Mouse (Mus musculus) granulocyte monocyte progenitor cell, adult 5-6 weeks (primary cell): ENCODE measurements around the gene Gm3625. TPM values are rescaled to one million over a fixed set of nuclear protein-coding genes. Genes with fewer than 3 reads are reported as not detected.
"Not testable (repeated sequence)": the region's sequence is repeated elsewhere in the genome, so short reads cannot be mapped to it uniquely, and the experiment has no call there.

Experiments
- ATAC-seq: replicated peaks from 2 replicates; pipeline ENCODE4 v1.8.0; 2016; ENCODE audit warnings: mild to moderate bottlenecking, moderate TSS enrichment, inconsistent platforms; ENCODE audit not compliant: poor library complexity, severe bottlenecking
- total RNA-seq, 2 experiments: library from RNA; stranded (forward) in 1 of 2; stranded (reverse) in 1 of 2; fragments of 200-712, 200-1000 nt in 1 of 2; fragments of >200 nt in 1 of 2; fragmentation: Nextera tagmentation in 1 of 2; gene quantifications; 2 replicates each; pipeline ENCODE4 v1.2.3; 2014 to 2017

Gene Gm3625
- total RNA-seq, 2 experiments from 2014 or later, result not detected

- no peak for ATAC-seq
Measured at GRCm38 (mm10) chr12:4557436-4557835, 35.3 kb downstream of the Gm3625 start.

- no peak for ATAC-seq
Measured at GRCm38 (mm10) chr12:4556891-4557290, 35.8 kb downstream of the Gm3625 start.

GRCm38 (mm10) chr12:4555451-4555850 lies 37.3 kb downstream of the Gm3625 start:
- ATAC-seq, result no peak

GRCm38 (mm10) chr12:4553704-4554103 lies 39.0 kb downstream of the Gm3625 start:
- not testable (repeated sequence) for ATAC-seq

- peak; percentile 68 for ATAC-seq
Measured at GRCm38 (mm10) chr12:4548053-4549013, 44.4 kb downstream of the Gm3625 start.

- ATAC-seq, result no peak
Measured at GRCm38 (mm10) chr12:4547557-4547956, 45.2 kb downstream of the Gm3625 start.

GRCm38 (mm10) chr12:4546491-4546890 lies 46.2 kb downstream of the Gm3625 start:
- no peak for ATAC-seq

GRCm38 (mm10) chr12:4545425-4545824 lies 47.3 kb downstream of the Gm3625 start:
- peak; percentile 87 for ATAC-seq

GRCm38 (mm10) chr12:4544400-4544919 lies 48.3 kb downstream of the Gm3625 start:
- ATAC-seq, result peak; percentile 78

Other genes starting within 250 kb of the Gm3625 start
- 14.5 and 15.6 TPM in 2 replicates for gene Ncoa1, start 115.7 kb downstream of the Gm3625 start, total RNA-seq (2014; fragmentation: Nextera tagmentation)
- 10.1 and 16.9 TPM in 2 replicates for gene Ncoa1, start 115.7 kb downstream of the Gm3625 start, total RNA-seq (2017)
- 61.0 and 119 TPM in 2 replicates for gene Itsn2, start 289 bp downstream of the Gm3625 start, total RNA-seq (2014; fragmentation: Nextera tagmentation)
- gene Itsn2, start 289 bp downstream of the Gm3625 start, total RNA-seq (2017), result 117 and 145 TPM in 2 replicates
- 0.26 and 0.70 TPM in 2 replicates for gene Fam228a, start 145.5 kb upstream of the Gm3625 start, total RNA-seq (2014; fragmentation: Nextera tagmentation)
- not detected in 2 replicates for gene Fam228a, start 145.5 kb upstream of the Gm3625 start, total RNA-seq (2017)
- 0.70 TPM in 1 of 2 replicates, not detected in the other for gene Pfn4, start 176.1 kb upstream of the Gm3625 start, total RNA-seq (2014; fragmentation: Nextera tagmentation)
- 0.78 and 1.3 TPM in 2 replicates for gene Pfn4, start 176.1 kb upstream of the Gm3625 start, total RNA-seq (2017)
- 0.45 and 1.3 TPM in 2 replicates for gene Fam228b, start 176.3 kb upstream of the Gm3625 start, total RNA-seq (2014; fragmentation: Nextera tagmentation)
- gene Fam228b, start 176.3 kb upstream of the Gm3625 start, total RNA-seq (2017), result 0.90 and 0.93 TPM in 2 replicates
- gene Sf3b6, start 224.6 kb upstream of the Gm3625 start, total RNA-seq (2014; fragmentation: Nextera tagmentation), result 202 and 249 TPM in 2 replicates
- 134 and 198 TPM in 2 replicates for gene Sf3b6, start 224.6 kb upstream of the Gm3625 start, total RNA-seq (2017)
- gene Fkbp1b, start 248.7 kb upstream of the Gm3625 start, total RNA-seq (2014; fragmentation: Nextera tagmentation), result 13.7 and 28.2 TPM in 2 replicates
- 18.2 and 35.0 TPM in 2 replicates for gene Fkbp1b, start 248.7 kb upstream of the Gm3625 start, total RNA-seq (2017)